Mouse (Mus musculus) kidney, adult 2 months (tissue): ENCODE data around the gene Il12b.

Source experiments
- CTCF ChIP-seq: fragments of 200-500 bp; conservative IDR thresholded peaks from 2 replicates; pipeline ENCODE4 v1.5.1; 2011; ENCODE audit warnings: low read depth, mild to moderate bottlenecking, control low read depth, low read length, moderate library complexity, mixed read lengths; ENCODE audit not compliant: insufficient read depth, insufficient read length
- POLR2A ChIP-seq: fragments of 200-500 bp; IDR thresholded peaks from one replicate; pipeline ENCODE4 v1.6.1; 2011; ENCODE audit warnings: low read depth, low read length, control low read depth

- TF ChIP-seq POLR2A (no peak), CTCF (no peak)
Observed at GRCm38 (mm10) chr11:44356171-44356570, 43.7 kb upstream of the Il12b start.
